Mouse (Mus musculus) naive thymus-derived CD4-positive, alpha-beta T cell, adult 2 months (primary cell): ENCODE measurements around the gene Lonrf2.
A peak's percentile ranks its signal among the peaks of the same experiment; 100 is the strongest.

Experiments
- DNase-seq: peaks from one replicate; pipeline ENCODE4 v3.0.0-alpha.2; 2011; ENCODE audit warnings: low read depth

Gene Lonrf2

GRCm38 (mm10) chr1:38767812-38768211 is 68.7 kb downstream of the Lonrf2 start:
- peak; percentile 70 for DNase-seq

GRCm38 (mm10) chr1:38766661-38767572 is 69.6 kb downstream of the Lonrf2 start:
- no peak for DNase-seq

- no peak for DNase-seq
Measured at GRCm38 (mm10) chr1:38766254-38766653, 70.3 kb downstream of the Lonrf2 start.

- DNase-seq: no peak
Measured at GRCm38 (mm10) chr1:38763960-38764613, 72.4 kb downstream of the Lonrf2 start.

- no peak for DNase-seq
Measured at GRCm38 (mm10) chr1:38760424-38760823, 76.1 kb downstream of the Lonrf2 start.

GRCm38 (mm10) chr1:38757791-38758403 is 78.6 kb downstream of the Lonrf2 start:
- DNase-seq: no peak

- no peak for DNase-seq
Measured at GRCm38 (mm10) chr1:38743863-38744262, 92.6 kb downstream of the Lonrf2 start.
